Mouse (Mus musculus): Measurements from ENCODE around the gene Zfp120. TPM values are rescaled to one million over a fixed set of nuclear protein-coding genes. Genes with fewer than 3 reads are reported as not detected.
"Not testable (repeated sequence)": the region's sequence is repeated elsewhere in the genome, so short reads cannot be mapped to it uniquely, and the experiment has no call there.

The Zfp120 gene
- total RNA-seq (2021), result 1 to 10 TPM; 4.7 to 5.6 TPM

DNA sequence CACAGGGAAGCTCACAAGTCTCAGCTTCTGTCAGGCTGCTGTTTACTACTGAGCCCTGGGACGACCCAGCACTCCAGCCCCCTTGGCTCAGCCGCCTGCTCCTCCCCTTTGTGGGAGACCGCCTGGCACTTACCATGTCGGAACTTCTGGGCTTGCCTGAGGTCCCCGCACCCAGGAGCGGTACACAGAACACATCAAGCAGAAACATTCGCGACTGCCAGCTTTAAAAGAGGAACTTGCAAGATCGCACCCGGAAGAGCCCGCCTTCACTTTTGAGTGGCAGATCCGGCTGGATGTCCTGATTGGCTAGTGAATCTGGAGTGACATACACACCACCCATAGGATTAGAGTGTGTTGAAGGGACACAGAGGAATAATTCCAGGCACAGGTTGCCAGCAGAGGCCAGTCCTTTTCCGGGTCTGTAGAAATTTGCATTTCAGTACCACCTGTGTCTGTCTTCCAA lies at the start of gene Zfp120:
Zfp120 (minus strand) TSS at position 274 of the 463 bp plus-strand sequence.
- DNase-seq (ENCODE audit: low spot score), result peak; percentile 82
- intact Hi-C loops (cut with DNase I), result no loop called here

DNA sequence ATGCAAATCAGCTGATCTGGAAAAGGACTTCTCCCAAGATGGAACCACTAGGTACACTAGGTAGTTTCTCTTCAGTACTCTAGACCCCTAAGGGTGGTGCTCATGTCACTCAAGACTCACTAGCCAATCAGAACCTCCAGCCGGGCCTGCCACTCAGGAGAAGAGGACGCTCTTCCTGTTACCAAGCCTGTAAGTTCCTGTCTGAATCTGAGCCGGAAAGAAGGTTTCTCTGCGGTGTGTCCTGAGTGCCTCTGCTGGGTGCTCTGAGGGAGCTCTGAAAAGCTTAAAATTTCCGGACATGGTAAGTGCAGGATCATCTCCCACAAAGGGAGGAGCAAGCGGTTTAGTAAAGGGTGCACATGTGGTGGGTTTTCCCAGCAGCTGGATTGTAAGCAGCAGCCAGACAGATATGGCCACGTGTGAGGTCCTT lies 45.1 kb upstream of the Zfp120 start, which contains the start of gene Gm14139:
Gm14139 (plus strand) TSS at position 186 of the 430 bp plus-strand sequence.
- intact Hi-C loops (cut with DNase I), result not testable (repeated sequence)

DNA sequence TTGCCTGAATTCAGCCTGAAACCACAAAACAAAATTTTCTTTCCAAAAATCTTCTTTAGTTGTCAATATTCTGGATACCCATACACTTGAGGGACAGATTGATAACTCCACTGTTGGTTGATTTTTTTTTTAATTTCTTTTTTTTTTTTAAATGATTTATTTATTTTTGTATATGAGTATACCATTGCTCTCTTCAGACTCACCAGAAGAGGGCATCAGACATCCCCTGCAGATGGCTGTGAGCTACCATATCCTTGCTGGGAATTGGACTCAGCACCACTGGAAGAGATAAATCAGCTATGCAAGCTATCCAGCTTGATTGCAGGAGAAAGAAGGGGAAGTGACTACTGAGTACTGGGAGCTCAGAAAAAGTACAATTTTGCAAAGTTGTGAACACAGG lies 44.5 kb upstream of the Zfp120 start:
- intact Hi-C loops (cut with DNase I); DNase-seq (ENCODE audit: low spot score): not testable (repeated sequence)

More for the DNA sequence above, 45.1 kb upstream of the Zfp120 start, which contains the start of gene Gm14139:
- DNase-seq (ENCODE audit: low spot score), result not testable (repeated sequence)

DNA sequence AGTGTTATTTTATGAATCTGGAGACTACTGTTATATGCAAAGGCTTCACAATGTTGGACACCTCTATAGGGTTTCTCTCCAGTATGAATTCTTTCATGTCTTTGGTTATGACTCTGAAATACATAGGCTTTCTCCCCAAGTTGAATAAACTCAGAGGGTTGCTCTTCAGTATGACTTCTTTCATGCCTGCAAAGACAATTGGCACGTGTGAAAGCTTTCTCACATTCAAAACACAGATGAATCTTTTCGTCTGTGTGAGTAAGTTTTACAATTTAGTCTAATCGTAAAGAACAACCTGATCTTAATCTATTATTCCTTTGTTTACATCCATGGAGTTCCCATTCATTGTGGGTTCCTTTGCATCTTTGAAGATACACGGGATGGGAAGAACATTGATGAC lies 43.1 kb upstream of the Zfp120 start, which contains the start of gene Gm10770:
Gm10770 (minus strand) TSS at position 101 of the 400 bp plus-strand sequence.
- intact Hi-C loops (cut with DNase I); DNase-seq (ENCODE audit: low spot score): not testable (repeated sequence)

DNA sequence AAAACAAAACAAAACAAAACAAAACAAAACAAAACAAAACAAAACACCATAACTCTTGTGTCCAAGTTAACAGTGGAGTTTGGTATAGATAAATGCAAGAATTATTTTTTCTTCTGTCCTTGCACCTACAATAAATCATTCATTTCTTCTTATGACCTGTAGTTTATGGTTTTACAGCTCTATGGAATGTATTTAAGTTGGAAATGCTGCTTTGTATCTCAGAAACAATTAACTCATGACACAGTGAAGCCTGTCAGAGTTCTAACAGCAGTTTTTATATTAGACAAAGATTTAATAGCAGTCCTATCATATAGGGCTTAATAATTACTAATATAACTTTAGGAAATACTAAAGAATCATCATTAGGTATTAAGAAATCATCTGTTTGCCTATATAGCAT lies 37.3 kb upstream of the Zfp120 start:
- DNase-seq (ENCODE audit: low spot score), result no peak
- intact Hi-C loops (cut with DNase I), result no loop called here

DNA sequence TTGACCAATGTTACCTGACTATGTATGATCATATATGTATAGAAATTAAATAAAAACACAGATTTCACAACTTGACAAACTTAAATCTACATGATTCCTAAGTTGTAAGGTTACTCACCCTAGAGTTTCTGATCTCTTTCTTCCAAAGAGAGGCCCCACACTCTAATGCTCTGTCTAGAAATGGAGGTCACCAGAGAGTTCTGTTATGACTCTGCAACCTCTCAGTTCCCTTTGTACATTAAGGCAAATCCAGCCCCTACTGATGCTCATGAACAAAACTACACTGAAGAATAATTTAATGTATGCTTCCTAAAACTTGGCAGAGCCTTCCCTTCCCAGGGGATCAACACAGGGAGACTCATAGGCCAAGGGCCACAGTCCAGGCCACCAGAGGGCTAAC lies 30.2 kb upstream of the Zfp120 start:
- intact Hi-C loops (cut with DNase I), result no loop called here
- no peak for DNase-seq (ENCODE audit: low spot score)

DNA sequence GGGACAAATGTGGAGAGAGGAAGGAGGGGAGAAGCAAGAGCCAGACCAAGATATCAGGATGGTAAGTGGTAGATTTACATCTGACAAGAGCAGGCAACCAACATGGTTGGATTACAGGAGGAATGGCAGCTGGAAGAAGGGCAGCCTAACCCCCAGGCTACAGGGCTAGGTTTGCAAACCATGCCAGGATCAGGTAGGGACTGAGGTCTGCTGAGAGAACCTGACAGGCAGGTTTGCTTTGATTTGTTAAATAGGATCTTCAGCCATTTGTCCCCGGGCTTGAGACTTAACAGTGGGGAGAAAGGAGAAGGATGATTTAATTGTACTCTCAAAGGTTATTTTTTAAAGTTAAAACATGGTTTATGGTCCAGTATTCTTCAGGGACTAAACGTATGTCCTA lies 3.7 kb downstream of the Zfp120 start:
- intact Hi-C loops (cut with DNase I), result no loop called here
- DNase-seq (ENCODE audit: low spot score), result no peak

DNA sequence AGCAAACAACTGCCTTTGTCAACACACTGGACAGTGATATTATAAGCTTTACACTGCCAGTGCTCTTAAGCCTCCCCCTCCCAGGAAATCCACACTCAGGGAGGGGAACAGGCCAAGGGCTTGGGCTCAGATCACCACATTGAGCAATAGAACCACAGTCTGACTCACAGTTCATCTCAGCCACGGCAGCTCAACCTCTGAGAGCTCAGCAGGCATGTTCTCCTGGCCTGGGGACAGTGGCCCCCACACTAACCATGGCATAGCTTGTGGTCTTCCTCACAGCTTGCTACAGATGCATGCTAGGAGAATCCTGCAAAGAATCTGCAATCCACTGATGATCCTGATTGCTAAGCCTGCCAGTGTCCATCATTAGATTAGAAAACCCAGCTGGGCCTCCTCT lies 4.5 kb downstream of the Zfp120 start:
- intact Hi-C loops (cut with DNase I); DNase-seq (ENCODE audit: low spot score): not testable (repeated sequence)

DNA sequence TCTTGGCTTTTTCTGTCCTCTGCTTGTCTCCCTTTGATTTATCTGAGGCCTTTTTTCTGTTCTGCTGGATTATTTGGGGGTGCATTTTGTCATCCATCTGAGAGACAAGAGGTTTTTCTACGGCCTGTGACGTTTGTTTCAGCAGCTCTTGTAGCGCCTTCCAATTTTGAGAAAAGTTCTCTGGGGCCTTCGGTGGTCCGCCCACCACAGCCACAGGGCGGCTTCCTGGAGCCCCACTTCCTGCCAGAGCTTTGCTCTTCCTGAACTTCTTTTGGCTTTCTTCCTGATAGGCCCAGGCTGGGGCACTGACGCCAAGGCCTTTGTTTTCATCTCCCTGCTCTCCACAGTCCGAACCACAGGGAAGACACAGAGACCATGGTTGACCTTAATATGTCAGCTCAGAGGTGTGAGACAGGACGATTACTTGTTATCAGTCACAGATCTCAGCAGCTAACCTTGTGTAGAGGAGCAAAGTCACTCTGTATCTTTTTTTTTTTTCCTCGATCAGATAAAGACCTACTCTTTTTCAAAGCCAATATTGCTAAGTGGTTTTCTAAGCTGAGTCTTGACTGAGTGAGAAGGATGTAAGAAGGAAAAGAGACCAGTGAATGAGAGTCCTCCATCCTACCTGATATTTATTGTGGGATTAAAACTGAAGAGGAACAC lies 25.1 kb downstream of the Zfp120 start:
- DNase-seq (ENCODE audit: low spot score), result no peak

DNA sequence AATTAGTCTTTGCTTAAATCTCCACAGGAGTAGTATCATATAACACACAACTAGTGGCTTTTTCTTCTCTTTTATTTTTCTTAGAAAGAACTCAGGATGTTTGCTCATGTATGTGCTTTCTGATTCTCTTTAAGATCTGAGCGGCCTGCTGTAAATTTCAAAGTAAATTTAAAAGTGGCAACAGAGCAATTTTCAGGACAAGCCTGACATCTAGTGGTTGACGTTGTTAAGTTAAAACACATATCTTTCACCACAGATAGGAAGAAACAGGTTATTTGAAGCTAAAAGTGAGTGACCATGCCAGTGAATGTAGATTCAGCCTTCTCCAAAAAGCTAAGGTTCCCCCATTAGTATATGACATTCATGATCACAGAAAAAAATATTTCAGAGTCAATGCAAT lies 36.9 kb downstream of the Zfp120 start:
- not testable (repeated sequence) for DNase-seq (ENCODE audit: low spot score)
- intact Hi-C loops (cut with DNase I), result loop anchor here (5.0 kb wide), 1 partner anchor 677 kb away; no protein-coding TSS in a partner anchor

More for the DNA sequence above, 25.1 kb downstream of the Zfp120 start:
- intact Hi-C loops (cut with DNase I), result no loop called here

Other genes starting within 250 kb of the Zfp120 start
- gene Gm10770, start 43.0 kb upstream of the Zfp120 start, total RNA-seq (2021), result not detected
- gene Gm14139, start 45.0 kb upstream of the Zfp120 start, total RNA-seq (2021), result not detected
- 1 to 10 TPM; 2.5 to 3.1 TPM for gene Zfp937, start 81.4 kb upstream of the Zfp120 start, total RNA-seq (2021)
- gene Gm21994, start 118.9 kb upstream of the Zfp120 start, total RNA-seq (2021), result 1 to 10 TPM; 2.2 TPM
- under 1 TPM; 0.08 to 0.10 TPM for gene Gm14124, start 120.8 kb upstream of the Zfp120 start, total RNA-seq (2021)
- gene Gm10130, start 187.0 kb upstream of the Zfp120 start, total RNA-seq (2021), result 1 to 10 TPM; 1.9 to 2.0 TPM
- gene 3300002I08Rik, start 226.1 kb upstream of the Zfp120 start, total RNA-seq (2021), result 1 to 10 TPM; 2.2 to 2.9 TPM

All from heart, postnatal 25 days (tissue).